Mouse (Mus musculus) intestine, embryonic 14.5 days (tissue): ENCODE data around the gene Gm13290. TPM values are rescaled to one million over a fixed set of nuclear protein-coding genes. Genes with fewer than 3 reads are reported as not detected.
"Not testable (repeated sequence)": the region's sequence is repeated elsewhere in the genome, so short reads cannot be mapped to it uniquely, and the experiment has no call there.

ENCODE experiments used
- ATAC-seq: fragments of 200-750 bp; cut with Nextera tagmentation; replicated peaks from 2 replicates; pipeline ENCODE4 v1.8.0; 2017; ENCODE audit warnings: low read depth, moderate number of reproducible peaks, moderate TSS enrichment, moderate library complexity; ENCODE audit not compliant: low FRiP score, low TSS enrichment
- DNase-seq: peaks from one replicate; pipeline ENCODE4 v3.0.0-alpha.2; 2018; ENCODE audit warnings: low spot score
- H3K27ac ChIP-seq: fragments of 300-500 bp; sonication (generic); 2 replicates; pipeline ENCODE4 v1.5.1; 2014; ENCODE audit warnings: low read depth, mild to moderate bottlenecking, control low read depth
- H3K27me3 ChIP-seq: fragments of 300-500 bp; sonication (generic); replicated peaks from 2 replicates; pipeline ENCODE4 v1.6.1; 2014; ENCODE audit warnings: low read length, control low read depth; ENCODE audit not compliant: control insufficient read depth, insufficient read depth
- H3K36me3 ChIP-seq: fragments of 300-500 bp; sonication (generic); 2 replicates; pipeline ENCODE4 v1.6.1; 2014; ENCODE audit warnings: low read length, control low read depth; ENCODE audit not compliant: control insufficient read depth, insufficient read depth
- H3K4me1 ChIP-seq: fragments of 300-500 bp; sonication (generic); replicated peaks from 2 replicates; pipeline ENCODE4 v1.6.1; 2014; ENCODE audit warnings: low read length, control low read depth, mixed read lengths; ENCODE audit not compliant: control insufficient read depth, insufficient read depth
- H3K4me2 ChIP-seq: fragments of 300-500 bp; sonication (generic); 2 replicates; pipeline ENCODE4 v1.6.1; 2014; ENCODE audit warnings: low read length
- H3K4me3 ChIP-seq: fragments of 300-500 bp; sonication (generic); 2 replicates; pipeline ENCODE4 v1.5.1; 2014; ENCODE audit warnings: low read depth, low read length, control low read depth, mixed read lengths
- H3K9ac ChIP-seq: fragments of 300-500 bp; sonication (generic); 2 replicates; pipeline ENCODE4 v1.6.1; 2014; ENCODE audit warnings: mild to moderate bottlenecking, low read length
- H3K9me3 ChIP-seq: fragments of 300-500 bp; sonication (generic); 2 replicates; pipeline ENCODE4 v1.6.1; 2016; ENCODE audit warnings: low read length, control low read depth; ENCODE audit not compliant: control insufficient read depth
- WGBS: fragments of 180-500 bp; shearing (Covaris S2); extraction: QIAGEN DNeasy Blood & Tissue Kit; methylation state at CpG from one replicate; pipeline ENCODE4 v1.1.7; 2014; 5-methylcytosine and 5-hydroxymethylcytosine counted together
- polyA plus RNA-seq: library from polyadenylated mRNA; unstranded; fragments of >200 nt; fragmentation: Nextera tagmentation; extraction: Ambion mirVana; gene quantifications from 2 replicates; pipeline ENCODE4 v1.2.1, GENCODE M21; 2014

Gm13290 gene
- polyA plus RNA-seq, 1 experiment from 2014 or later = not detected

- H3K4me3 ChIP-seq, H3K9me3 ChIP-seq, ATAC-seq, H3K36me3 ChIP-seq, H3K9ac ChIP-seq, H3K27ac ChIP-seq, DNase-seq, H3K4me1 ChIP-seq, H3K4me2 ChIP-seq, H3K27me3 ChIP-seq: not testable (repeated sequence)
- WGBS = 0% methylated on average over 9 of the region's 52 CpGs
These were observed 20.5 kb downstream of the Gm13290 start, which contains the start of gene Gm13275 for GRCm38 (mm10) chr4:88793936-88794675. TSS of gene Gm13275 (plus strand) at chr4:88794487.

- no CpG with 5 or more reads among the region's 28 CpGs for WGBS
- not testable (repeated sequence) for H3K4me2 ChIP-seq, H3K9ac ChIP-seq, H3K27ac ChIP-seq, DNase-seq, H3K4me3 ChIP-seq, H3K27me3 ChIP-seq, ATAC-seq, H3K9me3 ChIP-seq, H3K36me3 ChIP-seq, H3K4me1 ChIP-seq
These were observed 23.5 kb downstream of the Gm13290 start, which contains the start of gene Gm13279 for GRCm38 (mm10) chr4:88797097-88797496. TSS of gene Gm13279 (plus strand) at chr4:88797397.

GRCm38 (mm10) chr4:88799365-88799764 lies 25.7 kb downstream of the Gm13290 start, which contains the start of gene Gm13285:
TSS of gene Gm13285 (plus strand) at chr4:88799665.
- not testable (repeated sequence) for ATAC-seq, H3K27ac ChIP-seq, H3K36me3 ChIP-seq, H3K4me1 ChIP-seq, H3K27me3 ChIP-seq, H3K4me2 ChIP-seq, DNase-seq, H3K9me3 ChIP-seq, H3K9ac ChIP-seq, H3K4me3 ChIP-seq
- 0% methylated on average over 1 of the region's 7 CpGs for WGBS

DNA sequence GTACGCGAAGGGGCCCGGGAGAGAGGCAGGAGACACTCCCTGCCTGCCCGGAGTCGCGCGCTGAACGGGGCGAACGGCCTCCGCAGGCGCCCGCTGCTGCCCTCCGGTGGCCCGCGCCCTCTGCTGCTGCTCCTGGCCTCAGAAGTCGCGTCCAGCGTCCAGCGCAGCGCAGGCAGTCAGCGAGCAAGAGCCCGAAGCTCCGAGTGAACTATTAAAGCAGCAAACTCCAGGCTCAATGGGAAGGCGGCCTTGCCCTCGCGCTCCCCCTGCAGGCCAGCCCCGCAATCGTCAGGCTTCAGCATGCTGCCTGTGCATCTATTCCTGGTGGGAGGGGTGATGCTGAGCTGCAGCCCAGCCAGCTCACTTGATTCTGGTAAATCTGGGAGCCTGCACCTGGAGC lies 29.3 kb downstream of the Gm13290 start, which contains the start of gene Gm13287:
Gene Gm13287 (plus strand): TSS at position 301 of the 400 bp plus-strand sequence.
- not testable (repeated sequence) for H3K9me3 ChIP-seq, H3K4me1 ChIP-seq, H3K27ac ChIP-seq, H3K4me2 ChIP-seq, H3K27me3 ChIP-seq, H3K36me3 ChIP-seq, DNase-seq, H3K4me3 ChIP-seq, H3K9ac ChIP-seq, ATAC-seq
- WGBS = no CpG with 5 or more reads among the region's 29 CpGs

- H3K9ac ChIP-seq, H3K27ac ChIP-seq, H3K4me1 ChIP-seq, H3K4me3 ChIP-seq, H3K9me3 ChIP-seq, H3K4me2 ChIP-seq, ATAC-seq, DNase-seq, H3K36me3 ChIP-seq, H3K27me3 ChIP-seq: not testable (repeated sequence)
- no CpG with 5 or more reads among the region's 8 CpGs for WGBS
These were observed 31.6 kb downstream of the Gm13290 start, which contains the start of gene Gm13288 for GRCm38 (mm10) chr4:88805231-88805630. TSS of gene Gm13288 (plus strand) at chr4:88805531.

- WGBS = 1% methylated on average over 9 of the region's 34 CpGs
- H3K4me2 ChIP-seq, H3K36me3 ChIP-seq, H3K9me3 ChIP-seq, DNase-seq, H3K9ac ChIP-seq, H3K27ac ChIP-seq, ATAC-seq, H3K4me3 ChIP-seq, H3K4me1 ChIP-seq, H3K27me3 ChIP-seq: not testable (repeated sequence)
These were observed 32.1 kb downstream of the Gm13290 start for GRCm38 (mm10) chr4:88805761-88806160.

DNA sequence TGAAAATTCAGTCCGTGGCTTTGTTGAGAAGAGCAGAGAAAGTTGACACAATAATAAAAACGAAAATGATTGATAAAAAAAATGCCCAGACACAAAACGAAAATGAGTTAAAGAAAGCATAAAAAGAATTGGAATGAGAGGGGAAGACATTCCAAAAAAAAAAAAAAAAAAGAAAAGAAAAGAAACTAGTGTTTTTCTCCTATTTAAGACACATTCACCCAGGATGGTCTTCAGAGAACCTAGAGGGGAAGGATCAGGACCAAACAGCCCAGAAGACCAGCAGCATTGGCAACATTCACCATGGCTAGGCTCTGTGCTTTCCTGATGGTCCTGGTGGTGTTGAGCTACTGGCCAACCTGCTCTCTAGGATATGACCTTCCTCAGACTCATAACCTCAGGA lies 42.3 kb downstream of the Gm13290 start, which contains the start of gene Ifna7:
Gene Ifna7 (plus strand): TSS at position 301 of the 400 bp plus-strand sequence.
- DNase-seq (no peak), ATAC-seq (no peak)
- no peaks in the 10 kb centered on the region for H3K4me1 ChIP-seq
- H3K36me3 ChIP-seq = no peaks in the 10 kb centered on the region
- no peak within 1 kb of the TSS for H3K9ac ChIP-seq
- H3K27me3 ChIP-seq = no peaks in the 10 kb centered on the region
- H3K4me2 ChIP-seq = no peak within 1 kb of the TSS
- H3K9me3 ChIP-seq = no peaks in the 10 kb centered on the region
- WGBS = 64% methylated on average over 3 of the region's 3 CpGs
- H3K27ac ChIP-seq = no peak within 1 kb of the TSS
- H3K4me3 ChIP-seq = no peak within 1 kb of the TSS

DNA sequence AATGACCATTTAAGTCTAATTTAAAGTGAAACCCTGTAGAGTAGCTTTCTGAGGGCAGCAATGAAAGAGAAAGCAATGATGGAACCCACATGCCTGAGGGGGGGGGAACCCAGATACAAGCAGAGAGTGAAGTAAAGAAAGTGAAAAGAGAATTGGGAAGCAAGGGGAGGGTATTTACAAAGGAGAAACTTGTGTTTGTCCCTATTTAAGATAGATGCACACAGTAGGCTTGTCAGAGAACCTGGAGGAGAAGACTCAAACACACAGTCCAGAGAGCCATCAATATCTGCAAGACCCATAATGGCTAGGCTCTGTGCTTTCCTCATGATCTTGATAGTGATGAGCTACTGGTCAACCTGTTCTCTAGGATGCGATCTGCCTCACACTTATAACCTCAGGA lies 46.0 kb downstream of the Gm13290 start, which contains the start of gene Ifna11:
Gene Ifna11 (plus strand): TSS at position 301 of the 400 bp plus-strand sequence.
- no peak for DNase-seq
- Histone ChIP-seq H3K4me2 (no peak within 1 kb of the TSS), H3K4me1 (no peaks in the 10 kb centered on the region), H3K36me3 (no peaks in the 10 kb centered on the region), H3K27ac (no peak within 1 kb of the TSS), H3K9me3 (no peaks in the 10 kb centered on the region), H3K9ac (no peak within 1 kb of the TSS), H3K27me3 (no peaks in the 10 kb centered on the region), H3K4me3 (no peak within 1 kb of the TSS)
- ATAC-seq = no peak
- WGBS = 91% methylated on average over 1 of the region's 1 CpGs
